Mouse (Mus musculus) E14TG2a.4 (cell line): ENCODE measurements around the gene Nhlrc4.

Experiments used
- CTCF ChIP-seq: conservative IDR thresholded peaks from 2 replicates; pipeline ENCODE4 v1.5.1; 2014; ENCODE audit warnings: low read length
- NANOG ChIP-seq: IDR thresholded peaks from 2 replicates; pipeline ENCODE4 v1.6.1; 2014; ENCODE audit warnings: borderline replicate concordance, low read length, mixed read lengths
- POU5F1 ChIP-seq: IDR thresholded peaks from 2 replicates; pipeline ENCODE4 v1.6.1; 2014; ENCODE audit warnings: low read length, borderline replicate concordance

- TF ChIP-seq CTCF (no peak), NANOG (no peak), POU5F1 (no peak)
Measured at GRCm38 (mm10) chr17:25895891-25896290, 48.9 kb downstream of the Nhlrc4 start.
